Mouse (Mus musculus) kidney, adult 8-10 months (tissue): ENCODE data around the gene Tmem270.

Source experiments
- DNase-seq, 2 experiments: peaks; one replicate each; pipeline ENCODE4 v3.0.0; 2022

Gene Tmem270

DNA sequence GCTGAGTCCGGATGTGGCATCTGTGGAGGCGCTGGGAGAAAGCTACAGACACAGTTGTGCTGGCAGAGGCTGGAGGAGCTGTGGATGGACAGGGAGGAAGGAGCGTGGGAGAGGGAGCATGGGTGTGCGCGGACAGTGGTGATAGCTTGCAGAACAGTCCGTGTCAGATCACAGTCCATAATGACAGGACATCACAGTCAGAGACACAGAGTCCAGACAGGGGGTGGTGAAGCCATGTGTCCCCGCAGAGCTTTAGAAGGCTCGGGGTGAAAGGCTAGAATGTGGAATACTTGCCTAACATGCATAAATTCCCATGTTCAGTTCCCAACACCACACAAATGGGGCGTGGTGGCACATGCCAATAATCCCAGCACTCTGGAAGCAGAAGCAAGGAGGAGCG lies 29.7 kb downstream of the Tmem270 start:
- DNase-seq = no peak

DNA sequence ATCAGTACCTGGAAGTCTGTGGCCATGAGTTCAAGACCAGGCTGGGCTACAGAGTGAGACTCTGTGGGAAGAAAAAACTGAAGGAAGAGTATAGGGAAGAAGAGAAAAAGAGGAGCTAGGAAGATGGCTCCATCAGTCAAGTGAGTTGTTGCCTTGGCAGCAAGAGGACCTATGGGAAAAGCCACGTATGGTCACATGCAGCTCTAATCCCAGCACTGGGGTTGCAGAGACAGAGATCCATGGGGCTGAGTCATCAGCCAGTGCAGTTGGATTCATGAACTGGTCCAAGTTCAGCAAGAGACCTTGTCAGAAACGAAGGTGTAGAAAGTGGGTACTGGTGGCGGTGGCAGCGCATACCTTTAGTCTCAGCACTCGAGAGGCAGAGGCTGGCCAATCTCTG lies 31.3 kb downstream of the Tmem270 start:
- no peak for DNase-seq

DNA sequence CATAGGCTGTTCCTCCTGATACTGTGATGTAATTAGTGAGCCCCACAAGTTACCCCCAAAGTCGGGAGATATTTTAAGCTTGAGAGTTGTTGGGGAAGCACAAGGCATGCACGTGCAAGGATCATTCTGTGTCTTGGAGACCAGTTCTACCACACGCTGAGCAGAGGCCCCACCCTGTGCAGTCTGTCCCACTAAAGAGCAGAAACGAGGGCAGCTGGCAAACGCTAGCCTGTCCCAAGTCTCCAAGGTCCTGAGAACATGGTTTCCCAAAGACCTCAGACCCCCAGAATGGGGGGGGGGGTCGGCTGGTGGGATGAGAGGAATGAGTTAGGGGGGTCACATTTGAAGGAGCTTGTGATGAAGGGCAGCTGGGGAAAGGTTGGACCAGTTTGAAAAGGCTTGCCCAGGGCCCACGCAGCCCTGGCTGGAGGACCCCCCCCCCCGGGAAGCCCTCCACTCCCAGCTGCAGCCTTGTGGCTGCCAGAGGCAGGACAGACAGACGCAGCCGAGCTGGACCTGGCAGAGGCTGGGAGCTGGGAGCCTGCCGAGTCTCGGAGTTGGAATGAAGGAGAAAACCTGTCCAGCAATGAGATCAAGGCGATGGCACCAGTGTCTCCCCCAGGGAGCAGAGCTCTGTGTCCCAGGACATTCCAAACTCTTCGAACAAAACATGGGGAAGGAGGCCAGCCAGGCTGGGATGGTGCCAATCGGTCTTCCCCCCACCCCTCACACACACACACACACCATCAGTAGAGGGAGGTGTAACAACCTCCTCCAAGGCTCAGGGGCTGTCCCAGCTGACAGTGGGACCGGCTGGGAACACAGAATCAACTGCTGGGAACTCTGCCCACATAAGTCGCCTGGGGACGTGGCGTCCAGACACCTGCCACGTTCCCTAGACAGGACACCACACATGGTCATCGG lies 32.3 kb downstream of the Tmem270 start:
- DNase-seq = no peak

DNA sequence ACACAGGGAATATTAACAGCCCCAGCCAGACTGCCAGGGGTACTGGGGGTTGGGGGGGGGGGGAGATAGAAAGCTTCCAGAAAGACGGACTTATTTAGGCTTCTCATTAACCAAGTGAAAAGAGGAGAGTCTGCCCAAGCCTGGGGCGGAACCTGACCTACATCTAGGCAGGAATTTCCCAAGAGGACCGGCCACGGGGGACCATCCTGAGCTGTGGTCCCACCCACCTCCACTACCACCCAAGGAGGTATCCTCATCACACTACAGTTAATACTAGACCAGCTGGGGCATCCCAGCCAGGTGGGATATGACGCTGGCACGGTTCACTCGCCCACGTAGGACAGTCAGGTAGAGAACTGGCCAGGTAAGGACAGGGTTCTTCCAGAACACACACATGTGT lies 33.5 kb downstream of the Tmem270 start:
- DNase-seq = no peak

DNA sequence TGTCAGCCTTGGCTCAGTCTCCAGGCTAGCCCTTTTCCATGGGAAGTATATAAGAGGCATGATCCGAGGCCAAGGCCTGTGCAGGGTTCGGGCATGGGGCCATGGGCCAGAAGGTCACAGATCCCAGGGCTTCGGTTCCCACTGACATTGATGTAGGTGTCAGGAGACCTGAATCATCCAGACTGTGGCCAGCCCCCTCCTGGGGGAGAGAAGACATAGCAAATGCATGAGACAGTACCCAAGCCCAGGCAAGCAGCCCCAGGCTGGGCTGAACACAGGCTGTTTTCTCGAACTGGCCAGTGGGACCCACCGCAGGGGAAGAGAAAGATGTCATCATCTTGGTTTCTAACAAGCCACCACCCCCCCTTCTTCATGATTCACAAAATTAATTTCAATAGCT lies 33.9 kb downstream of the Tmem270 start:
- DNase-seq = no peak

DNA sequence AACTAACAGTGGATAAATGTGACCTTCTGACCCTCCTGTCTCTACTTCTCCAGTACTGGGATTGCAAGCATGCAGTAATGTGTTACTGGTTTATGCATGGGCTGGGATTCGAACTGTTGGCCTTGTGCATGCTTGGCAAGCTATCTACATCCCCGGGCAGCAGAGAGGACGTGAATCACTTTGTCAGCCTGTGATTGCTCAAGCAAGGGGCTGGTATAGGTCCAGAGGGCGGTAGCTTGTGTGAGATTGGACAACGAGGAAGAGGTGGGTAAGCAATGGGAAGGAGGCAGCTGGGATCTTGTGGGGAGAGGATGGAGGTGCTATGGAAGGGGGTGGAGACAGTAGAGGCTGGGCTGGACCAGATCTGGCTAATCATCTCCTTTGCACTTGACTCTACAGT lies 38.0 kb downstream of the Tmem270 start:
- DNase-seq = no peak

DNA sequence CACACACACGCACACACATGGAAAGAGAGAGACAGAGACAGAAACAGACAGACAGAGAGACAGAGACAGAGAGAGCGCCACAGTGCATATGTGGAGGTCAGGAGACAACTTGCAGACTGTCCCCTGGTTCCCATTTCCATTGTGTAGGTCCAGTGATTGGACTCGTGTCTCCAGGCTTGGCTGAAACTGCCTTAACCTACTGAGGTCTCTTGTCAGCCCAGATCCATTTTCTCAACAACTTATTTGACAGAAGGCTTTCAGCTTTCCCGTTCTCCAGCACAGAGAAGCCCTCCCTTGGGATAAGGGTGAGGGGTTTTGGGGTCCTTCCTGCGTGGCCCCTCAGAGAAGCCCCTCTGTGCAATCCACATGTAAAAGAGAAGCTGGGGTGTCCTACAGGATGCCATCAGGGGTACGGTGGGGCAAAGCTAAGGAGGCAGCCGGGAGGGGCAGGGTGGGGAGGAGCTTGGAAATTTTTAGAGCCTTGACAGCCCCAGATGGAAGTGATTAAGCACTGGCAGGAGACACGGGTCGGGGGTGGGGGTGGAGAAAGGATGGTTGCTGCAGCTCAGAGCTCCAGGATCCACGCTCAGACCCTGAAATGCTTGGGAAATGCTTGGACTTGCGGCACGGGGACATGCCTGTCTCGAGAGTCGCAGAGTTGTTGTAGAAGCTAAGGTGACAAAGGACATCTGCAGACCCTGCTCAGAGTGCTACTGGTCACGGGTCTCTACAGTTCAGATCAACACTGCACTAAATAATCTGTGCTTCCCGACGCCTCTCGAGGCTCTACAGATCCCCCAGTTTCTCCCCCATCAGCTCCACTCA lies 39.0 kb downstream of the Tmem270 start:
- no peak for DNase-seq

DNA sequence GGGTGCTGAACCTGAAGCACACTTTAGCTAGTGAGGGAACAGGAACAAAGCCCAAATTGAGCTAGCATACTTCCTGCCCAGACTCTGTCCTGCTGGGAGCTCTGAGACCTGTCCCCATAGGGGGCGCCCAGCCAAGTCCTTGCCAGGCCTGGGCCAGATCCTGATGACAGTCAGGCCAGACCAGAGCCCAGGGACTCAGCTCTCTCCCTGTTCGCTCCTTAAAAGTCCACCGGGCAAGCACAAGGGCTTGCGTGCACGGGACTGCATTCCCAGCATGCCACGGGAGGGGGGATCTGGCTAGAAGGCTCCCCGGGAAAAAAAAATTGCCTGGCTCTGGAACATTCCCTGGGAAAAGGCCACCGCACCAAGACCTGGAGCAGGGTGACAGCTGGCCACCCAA lies 41.4 kb downstream of the Tmem270 start:
- peak; percentile 15 to 29 for DNase-seq

DNA sequence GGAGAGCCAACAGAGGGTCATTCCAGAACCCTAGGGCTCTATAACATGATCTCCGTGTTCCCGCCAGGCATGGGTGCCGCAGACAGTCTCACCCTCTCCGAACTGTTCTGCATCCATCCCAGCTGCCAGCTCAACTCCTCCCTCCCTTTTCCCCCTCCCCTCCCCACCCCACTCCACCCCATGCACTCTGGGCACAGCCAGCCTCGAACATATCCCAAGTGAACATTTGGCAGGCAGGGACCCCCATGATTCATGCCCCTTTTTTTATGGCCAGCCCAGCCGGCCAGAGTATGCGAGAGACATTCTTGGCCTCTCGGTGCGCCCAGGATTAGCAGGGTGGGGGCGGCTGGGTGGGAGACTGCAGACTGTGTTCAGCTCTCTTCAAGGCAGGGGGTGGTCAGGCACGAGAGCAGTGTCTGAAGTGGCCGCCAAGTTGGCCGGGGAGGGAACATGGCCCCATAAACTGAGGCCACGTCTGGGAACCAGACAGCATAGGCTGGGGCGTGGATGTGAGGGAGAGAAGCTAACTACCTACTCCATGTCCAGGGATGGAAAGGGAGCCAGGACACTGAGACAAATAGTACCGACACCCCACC lies 44.5 kb downstream of the Tmem270 start:
- no peak for DNase-seq

DNA sequence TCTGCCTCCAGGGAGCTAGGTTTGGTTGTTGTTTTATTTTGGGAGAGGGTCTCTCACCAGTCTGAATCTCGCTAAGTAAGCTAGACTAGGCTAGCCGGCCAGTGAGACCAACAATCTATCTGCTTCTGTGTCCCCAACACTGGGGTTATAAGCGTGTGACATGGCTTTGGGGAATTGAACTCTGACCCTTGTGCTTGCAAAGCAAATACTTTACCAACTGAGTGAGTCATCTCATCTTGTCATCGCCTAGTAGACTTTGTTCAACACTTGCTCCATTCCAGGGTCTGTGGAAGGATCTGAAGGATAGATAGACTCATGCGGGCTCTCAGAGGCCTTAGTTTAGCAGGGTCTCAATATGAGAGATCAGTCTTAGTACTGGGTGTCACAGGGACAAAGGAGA lies 47.3 kb downstream of the Tmem270 start:
- DNase-seq = no peak

DNA sequence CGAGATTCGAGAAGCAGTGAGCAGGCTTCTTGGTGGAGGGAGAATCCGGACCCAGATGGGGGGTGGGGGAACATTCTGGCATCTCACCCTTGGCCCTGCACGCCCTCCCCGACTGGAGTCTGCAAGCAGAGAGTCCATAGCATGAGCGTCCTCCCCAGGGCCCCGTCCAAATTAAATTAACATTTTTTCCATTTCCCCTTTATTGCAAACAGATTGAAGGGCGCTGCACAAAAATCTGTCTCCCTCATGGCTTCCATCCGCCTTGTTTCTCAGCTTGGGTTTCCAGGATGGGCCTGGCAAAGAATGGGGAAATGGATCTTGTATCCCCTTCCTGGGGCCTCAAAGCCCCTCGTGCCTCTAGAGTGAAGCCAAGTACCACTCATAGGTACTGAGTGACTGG lies 48.2 kb downstream of the Tmem270 start:
- no peak for DNase-seq

DNA sequence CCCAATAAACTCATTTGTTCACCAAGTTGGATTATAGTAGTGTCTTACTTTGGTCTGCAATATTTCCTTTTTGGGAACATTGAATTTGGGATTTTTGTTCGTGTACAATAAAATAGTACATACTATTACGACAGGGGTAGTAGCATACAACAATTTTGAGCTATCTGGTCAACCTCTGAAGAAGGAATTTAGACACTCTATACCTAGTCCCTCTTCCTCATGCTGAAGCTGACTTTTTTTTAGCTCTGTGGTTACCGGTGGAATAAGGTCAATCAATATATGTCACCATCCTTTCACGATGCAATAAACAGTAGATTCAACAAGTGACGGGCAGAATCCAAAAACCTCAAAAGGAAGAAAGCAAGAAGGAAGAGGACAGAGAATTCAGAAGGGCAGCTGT lies 53.7 kb downstream of the Tmem270 start:
- DNase-seq = no peak
